ENCODE assay signal across 7 mouse cellular contexts in genomic region chr9:72661895-72662661, GRCm38 (mm10). TPM values are rescaled to one million over a fixed set of nuclear protein-coding genes. Genes with fewer than 3 reads are reported as not detected.
DNase-seq lines count a peak whose midpoint lies in the region; ATAC-seq and TF ChIP-seq lines count a peak whose summit lies in the region.

Gene Nedd4, plus strand, starts transcription at chr9:72662346.

- ATAC-seq in granulocyte monocyte progenitor cell, adult 5-6 weeks (replicated peaks; ENCODE audit: poor library complexity, severe bottlenecking) = peak; percentile 65
- ATAC-seq in midbrain, embryonic 12.5 days (ENCODE audit: low FRiP score, low read depth) = peak; percentile 90

- no peaks in the 10 kb centered on the region for H3K9me3 ChIP-seq in embryonic facial prominence, embryonic 10.5 days
- no peaks in the 10 kb centered on the region for H3K9me3 ChIP-seq in midbrain, embryonic 12.5 days

- DNase-seq in adrenal gland, postnatal 25 days = peak; percentile 98
- DNase-seq in embryonic facial prominence, embryonic 10.5 days (ENCODE audit: low spot score) = peak; percentile 99
- DNase-seq in kidney, adult 11 months = peak; percentile 94
- DNase-seq in left cerebral cortex, postnatal 4 days = peak; percentile 97

- peak; percentile 72; the same call in 1 of the 2 replicates for TF ChIP-seq POLR2A in small intestine, adult 2 months (IDR thresholded peaks at IDR 0.05; ENCODE audit: low read depth, low read length)

- peak within 1 kb of the TSS; percentile 99 for H3K4me3 ChIP-seq in embryonic facial prominence, embryonic 10.5 days
- H3K4me3 ChIP-seq in midbrain, embryonic 12.5 days = peak within 1 kb of the TSS; percentile 97
- peak within 1 kb of the TSS; percentile 65 for H3K4me3 ChIP-seq in small intestine, adult 2 months (ENCODE audit: low read depth, low read length)

- peaks cover 33% of the 10 kb centered on the region for H3K36me3 ChIP-seq in embryonic facial prominence, embryonic 10.5 days (replicated peaks)
- peaks cover 27% of the 10 kb centered on the region for H3K36me3 ChIP-seq in midbrain, embryonic 12.5 days
- 0 out of 2 replicates have a peak, but pooled peaks cover 1% of the 10 kb centered on the region for H3K36me3 ChIP-seq in small intestine, adult 2 months (ENCODE audit: control insufficient read depth, insufficient read depth, low read length)

- peak within 1 kb of the TSS; percentile 95 for H3K4me2 ChIP-seq in midbrain, embryonic 12.5 days (replicated peaks)

- H3K27ac ChIP-seq in embryonic facial prominence, embryonic 10.5 days (replicated peaks) = peak within 1 kb of the TSS; percentile 100
- H3K27ac ChIP-seq in midbrain, embryonic 12.5 days (replicated peaks) = peak within 1 kb of the TSS; percentile 99
- H3K27ac ChIP-seq in small intestine, adult 2 months (ENCODE audit: insufficient read depth, low read depth, low read length) = peak within 1 kb of the TSS; percentile 84

- TF ChIP-seq CTCF in small intestine, adult 2 months (IDR thresholded peaks at IDR 0.05; ENCODE audit: extremely low read depth, insufficient read length, insufficient replicate concordance, low read depth, low read length) = no peak

- H3K9ac ChIP-seq in midbrain, embryonic 12.5 days (replicated peaks) = peak within 1 kb of the TSS; percentile 100

- H3K4me1 ChIP-seq in embryonic facial prominence, embryonic 10.5 days = peaks cover 55% of the 10 kb centered on the region
- H3K4me1 ChIP-seq in midbrain, embryonic 12.5 days = peaks cover 36% of the 10 kb centered on the region
- H3K4me1 ChIP-seq in small intestine, adult 2 months (ENCODE audit: control insufficient read depth, insufficient read depth, insufficient read length, low read length) = peaks cover 5% of the 10 kb centered on the region; the same call in 1 of the 2 replicates

- under 1% methylated on average over 79 of the region's 83 CpGs for WGBS in embryonic facial prominence, embryonic 10.5 days
- WGBS in midbrain, embryonic 12.5 days = under 1% methylated on average over 53 of the region's 83 CpGs
- WGBS in small intestine, adult 2 months = under 1% methylated on average over 75 of the region's 83 CpGs

- no peaks in the 10 kb centered on the region for H3K27me3 ChIP-seq in embryonic facial prominence, embryonic 10.5 days (replicated peaks; ENCODE audit: low read depth, poor library complexity, severe bottlenecking)
- no peaks in the 10 kb centered on the region for H3K27me3 ChIP-seq in midbrain, embryonic 12.5 days
- no peaks in the 10 kb centered on the region for H3K27me3 ChIP-seq in small intestine, adult 2 months (ENCODE audit: control insufficient read depth, insufficient read depth, low read length)

- intact Hi-C loops in left cerebral cortex, postnatal 4 days (cut with DNase I) = no loop called here

RNA-seq across cellular contexts. Expression of gene Nedd4, which starts in this region (rescaled TPM):
- total RNA-seq in adrenal gland, postnatal 25 days (2021) = 418 and 467 TPM in 2 replicates
- polyA plus RNA-seq in embryonic facial prominence, embryonic 10.5 days (2016; fragmentation: Nextera tagmentation; extraction: Ambion mirVana) = 660 and 664 TPM in 2 replicates
- 118 and 129 TPM in 2 replicates for total RNA-seq in granulocyte monocyte progenitor cell, adult 5-6 weeks (2014; fragmentation: Nextera tagmentation)
- total RNA-seq in granulocyte monocyte progenitor cell, adult 5-6 weeks (2017) = 154 and 167 TPM in 2 replicates
- total RNA-seq in left cerebral cortex, postnatal 4 days (2021) = 100 to 1,000 TPM; 392 to 399 TPM
- polyA plus RNA-seq in midbrain, embryonic 12.5 days (2016; fragmentation: Nextera tagmentation; extraction: Ambion mirVana) = 737 and 770 TPM in 2 replicates
- polyA plus RNA-seq in small intestine, adult 2 months (2012; rRNA removed) = 12.3 and 18.7 TPM in 2 replicates

Comparison
In these comparisons a context has a peak if more than half of its experiments do, and no peak if none do; other contexts are left out.
1. Peak in every context shown above with its lines: DNase-seq, ATAC-seq, H3K4me3 ChIP-seq and H3K27ac ChIP-seq.
2. RNA of gene Nedd4 (polyA plus RNA-seq): 737 to 770 TPM in midbrain, embryonic 12.5 days and 660 to 664 TPM in embryonic facial prominence, embryonic 10.5 days; 12.3 to 18.7 TPM in small intestine, adult 2 months; every median in the first group is over 10 times any median in the second.